Mouse (Mus musculus): ENCODE data around the gene Enpep. TPM values are rescaled to one million over a fixed set of nuclear protein-coding genes. Genes with fewer than 3 reads are reported as not detected.

Gene Enpep
- polyA plus RNA-seq, 1 experiment = not detected

GRCm38 (mm10) chr3:129221380-129222260 is 110.9 kb downstream of the Enpep start:
- Histone ChIP-seq H3K9me3 (ENCODE audit: control insufficient read depth, low read length) (peaks cover 2% of the 10 kb centered on the region; the same call in 1 of the 2 replicates), H3K4me1 (ENCODE audit: control insufficient read depth) (no peaks in the 10 kb centered on the region), H3K36me3 (ENCODE audit: control insufficient read depth) (no peaks in the 10 kb centered on the region), H3K27me3 (ENCODE audit: control insufficient read depth) (peaks cover 99% of the 10 kb centered on the region), H3K4me3 (replicated peaks) (no peak overlapping the region)
- no peak for TF ChIP-seq TAL1 (IDR thresholded peaks at IDR 0.05; ENCODE audit: low read length)
- TF ChIP-seq GATA1 (IDR thresholded peaks at IDR 0.05; ENCODE audit: low read length) = no peak

DNA sequence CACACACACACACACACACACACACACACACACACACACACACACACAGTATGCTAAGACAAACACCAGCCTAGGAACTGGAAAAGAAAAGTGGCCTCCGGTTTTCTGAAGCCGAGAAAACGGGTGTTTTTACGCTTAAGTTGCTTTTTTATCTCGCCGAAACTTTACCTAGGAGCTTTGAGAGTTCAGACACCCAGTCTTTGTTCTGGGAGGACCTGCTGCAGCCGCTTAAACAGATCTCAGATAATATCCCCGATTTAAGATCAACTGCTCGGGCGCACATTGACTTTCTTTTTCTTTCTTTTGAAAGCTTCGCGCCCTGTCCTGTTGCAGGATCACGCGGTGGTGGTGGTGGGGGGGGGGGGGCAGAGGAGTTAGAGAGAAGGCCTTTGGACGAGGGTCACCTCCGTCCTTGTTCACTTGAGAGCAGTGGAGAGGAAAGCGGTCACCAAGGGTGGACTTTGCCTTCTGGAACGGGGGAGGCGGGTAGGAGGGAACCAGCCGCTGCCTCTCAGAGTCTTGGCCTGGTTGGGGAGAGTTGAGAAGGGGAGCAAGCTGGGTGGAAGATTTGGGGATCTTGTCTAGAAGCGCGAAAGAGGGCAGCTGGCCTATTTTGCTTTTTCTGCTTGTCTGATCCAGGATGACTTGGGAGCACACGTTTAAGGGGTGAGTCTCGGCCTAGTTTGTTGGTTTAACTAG is 111.7 kb downstream of the Enpep start:
- Histone ChIP-seq H3K9me3 (ENCODE audit: control insufficient read depth, low read length) (peaks cover 2% of the 10 kb centered on the region; the same call in 1 of the 2 replicates), H3K4me3 (replicated peaks) (no peak overlapping the region), H3K4me1 (ENCODE audit: control insufficient read depth) (no peaks in the 10 kb centered on the region), H3K27me3 (ENCODE audit: control insufficient read depth) (peaks cover 99% of the 10 kb centered on the region), H3K36me3 (ENCODE audit: control insufficient read depth) (no peaks in the 10 kb centered on the region)
- TF ChIP-seq TAL1 (IDR thresholded peaks at IDR 0.05; ENCODE audit: low read length) (no peak), GATA1 (IDR thresholded peaks at IDR 0.05; ENCODE audit: low read length) (no peak)

- Histone ChIP-seq H3K9me3 (ENCODE audit: control insufficient read depth, low read length) (peaks cover 2% of the 10 kb centered on the region; the same call in 1 of the 2 replicates), H3K4me3 (replicated peaks) (no peak overlapping the region), H3K27me3 (ENCODE audit: control insufficient read depth) (peaks cover 99% of the 10 kb centered on the region), H3K4me1 (ENCODE audit: control insufficient read depth) (no peaks in the 10 kb centered on the region), H3K36me3 (ENCODE audit: control insufficient read depth) (no peaks in the 10 kb centered on the region)
- TF ChIP-seq TAL1 (IDR thresholded peaks at IDR 0.05; ENCODE audit: low read length) = no peak
- TF ChIP-seq GATA1 (IDR thresholded peaks at IDR 0.05; ENCODE audit: low read length) = no peak
These were observed 112.3 kb downstream of the Enpep start for GRCm38 (mm10) chr3:129220086-129220670.

Other genes starting within 250 kb of the Enpep start
- gene Pitx2, start 132.8 kb downstream of the Enpep start, polyA plus RNA-seq (2012) = not detected in 2 replicates
- gene Elovl6, start 199.6 kb upstream of the Enpep start, polyA plus RNA-seq (2012) = 0.01 TPM in 1 of 2 replicates, not detected in the other

All from erythroblast, embryonic 14.5 days (primary cell).